Mouse (Mus musculus): ENCODE measurements around the gene Gm17657.

- TF ChIP-seq CTCF (IDR thresholded peaks at IDR 0.05; ENCODE audit: low read depth, low read length) = no peak
- TF ChIP-seq EP300 (IDR thresholded peaks at IDR 0.05; ENCODE audit: insufficient read depth, low read depth, low read length) = no peak
- TF ChIP-seq POLR2A (IDR thresholded peaks at IDR 0.05; ENCODE audit: insufficient read depth, low read length) = no peak
These were observed 75.4 kb downstream of the Gm17657 start for GRCm38 (mm10) chr17:29474036-29474435.

All from ES-Bruce4 (cell line).